Mouse (Mus musculus) hindbrain, embryonic 11.5 days (tissue): ENCODE measurements at regions not wholly inside any gene's neighbourhood (a gene's known extent, or its start where the extent isn't known, plus 50 kb on each side); places are given as distances from the start of the nearest gene placed in this dataset.

Experiments used
- ATAC-seq: fragments of 200-750 bp; cut with Nextera tagmentation; 2 replicates; pipeline ENCODE4 v1.8.0; 2017; ENCODE audit warnings: mild to moderate bottlenecking, moderate TSS enrichment, moderate library complexity; ENCODE audit not compliant: low FRiP score
- DNase-seq: peaks from one replicate; pipeline ENCODE4 v3.0.0-alpha.2; 2015; ENCODE audit warnings: low spot score
- H3K27ac ChIP-seq: fragments of 300-500 bp; sonication (generic); 2 replicates; pipeline ENCODE4 v1.5.1; 2014; ENCODE audit warnings: mild to moderate bottlenecking, low read depth, low read length
- H3K27me3 ChIP-seq: fragments of 300-500 bp; sonication (generic); 2 replicates; pipeline ENCODE4 v1.6.1; 2014; ENCODE audit warnings: mild to moderate bottlenecking, low read length, moderate library complexity, mixed read lengths; ENCODE audit not compliant: control insufficient read depth, insufficient read depth
- H3K36me3 ChIP-seq: fragments of 300-500 bp; sonication (generic); 2 replicates; pipeline ENCODE4 v1.6.1; 2014; ENCODE audit warnings: mild to moderate bottlenecking, low read length, moderate library complexity, mixed read lengths; ENCODE audit not compliant: control insufficient read depth, insufficient read depth
- H3K4me1 ChIP-seq: fragments of 300-500 bp; sonication (generic); replicated peaks from 2 replicates; pipeline ENCODE4 v1.6.1; 2014; ENCODE audit warnings: low read length, mixed read lengths; ENCODE audit not compliant: control insufficient read depth, insufficient read depth
- H3K4me2 ChIP-seq: fragments of 300-500 bp; sonication (generic); replicated peaks from 2 replicates; pipeline ENCODE4 v1.6.1; 2014; ENCODE audit warnings: mild to moderate bottlenecking, low read depth, low read length
- H3K4me3 ChIP-seq: fragments of 300-500 bp; sonication (generic); 2 replicates; pipeline ENCODE4 v1.5.1; 2014; ENCODE audit warnings: low read depth, low read length
- H3K9ac ChIP-seq: fragments of 300-500 bp; sonication (generic); 2 replicates; pipeline ENCODE4 v1.6.1; 2014; ENCODE audit warnings: low read depth, low read length
- H3K9me3 ChIP-seq: fragments of 300-500 bp; sonication (generic); 2 replicates; pipeline ENCODE4 v1.6.1; 2016; ENCODE audit warnings: low read length; ENCODE audit not compliant: control insufficient read depth
- WGBS: fragments of 180-500 bp; shearing (Covaris S2); extraction: QIAGEN DNeasy Blood & Tissue Kit; methylation state at CpG from one replicate; pipeline ENCODE4 v1.1.7; 2014; 5-methylcytosine and 5-hydroxymethylcytosine counted together

DNA sequence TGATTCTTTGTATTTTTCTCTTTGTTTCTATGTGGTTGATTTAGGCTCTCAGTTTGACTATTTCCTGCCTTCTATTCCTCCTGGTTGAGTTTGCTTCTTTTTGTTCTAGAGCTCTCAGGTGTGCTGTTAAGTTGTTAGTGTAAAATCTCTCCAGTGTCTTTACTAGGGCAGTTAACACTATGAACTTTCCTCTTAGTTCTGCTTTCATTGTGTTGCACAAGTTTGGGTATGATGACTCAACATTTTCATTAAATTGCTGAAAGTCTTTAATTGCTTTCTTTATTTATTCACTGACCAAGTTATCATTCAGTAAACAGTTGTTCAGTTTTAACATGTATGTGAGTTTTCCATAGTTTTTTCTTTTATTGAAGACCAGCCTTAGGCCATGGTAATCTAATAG lies 772.9 kb upstream of the Marcks start:
- no peaks in the 10 kb centered on the region for H3K4me1 ChIP-seq
- H3K9ac ChIP-seq, result no peak overlapping the region
- no peaks in the 10 kb centered on the region for H3K36me3 ChIP-seq
- H3K4me2 ChIP-seq, result no peak overlapping the region
- ATAC-seq (no peak), DNase-seq (no peak)
- H3K27ac ChIP-seq, result no peak overlapping the region
- no peak overlapping the region for H3K4me3 ChIP-seq
- H3K9me3 ChIP-seq, result no peaks in the 10 kb centered on the region
- no peaks in the 10 kb centered on the region for H3K27me3 ChIP-seq

GRCm38 (mm10) chr10:37908276-37908675 lies 769.6 kb upstream of the Marcks start:
- Histone ChIP-seq H3K4me3 (no peak overlapping the region), H3K27ac (no peak overlapping the region), H3K27me3 (no peaks in the 10 kb centered on the region), H3K36me3 (no peaks in the 10 kb centered on the region), H3K4me2 (no peak overlapping the region), H3K9ac (no peak overlapping the region), H3K4me1 (no peaks in the 10 kb centered on the region), H3K9me3 (no peaks in the 10 kb centered on the region)
- WGBS, result 67% methylated on average over 2 of the region's 2 CpGs
- ATAC-seq, result no peak
- DNase-seq, result no peak

GRCm38 (mm10) chr10:37907731-37908130 lies 769.0 kb upstream of the Marcks start:
- DNase-seq (no peak), ATAC-seq (no peak)
- H3K4me1 ChIP-seq, result no peaks in the 10 kb centered on the region
- no peak overlapping the region for H3K9ac ChIP-seq
- H3K4me3 ChIP-seq, result no peak overlapping the region
- WGBS, result 33% methylated on average over 1 of the region's 1 CpGs
- no peak overlapping the region for H3K4me2 ChIP-seq
- H3K36me3 ChIP-seq, result no peaks in the 10 kb centered on the region
- H3K27ac ChIP-seq, result no peak overlapping the region
- H3K27me3 ChIP-seq, result no peaks in the 10 kb centered on the region
- no peaks in the 10 kb centered on the region for H3K9me3 ChIP-seq

- Histone ChIP-seq H3K9ac (no peak overlapping the region), H3K36me3 (no peaks in the 10 kb centered on the region), H3K4me3 (no peak overlapping the region), H3K27me3 (no peaks in the 10 kb centered on the region), H3K9me3 (no peaks in the 10 kb centered on the region), H3K4me2 (no peak overlapping the region), H3K4me1 (no peaks in the 10 kb centered on the region), H3K27ac (no peak overlapping the region)
- DNase-seq (no peak), ATAC-seq (no peak)
- 82% methylated on average over 1 of the region's 1 CpGs for WGBS
Measured at GRCm38 (mm10) chr10:37887961-37888360, 749.2 kb upstream of the Marcks start.

DNA sequence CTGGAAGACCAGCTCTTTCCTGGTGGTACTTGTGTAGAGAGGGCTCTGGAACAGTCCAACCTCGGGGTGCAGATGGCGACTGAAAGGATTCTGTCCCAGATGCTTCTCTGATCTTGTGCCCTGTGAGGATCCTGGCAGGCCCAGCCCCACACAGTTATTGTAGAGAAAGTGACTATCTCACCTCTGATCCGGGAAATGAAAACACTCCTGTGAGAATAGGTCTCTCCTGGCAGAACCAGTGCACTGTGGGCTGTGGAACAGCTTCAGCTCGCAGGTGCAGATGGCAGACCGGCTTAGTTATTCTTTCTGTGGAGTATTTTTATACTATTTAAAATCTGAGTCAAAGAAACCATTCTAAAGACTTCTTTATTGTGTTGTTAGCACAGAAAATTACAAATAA lies 742.1 kb upstream of the Marcks start:
- no peak for DNase-seq

GRCm38 (mm10) chr10:37873925-37874324 lies 735.2 kb upstream of the Marcks start:
- H3K4me1 ChIP-seq, result no peaks in the 10 kb centered on the region
- no peak overlapping the region for H3K4me2 ChIP-seq
- WGBS, result 84% methylated on average over 2 of the region's 2 CpGs
- no peak overlapping the region for H3K9ac ChIP-seq
- DNase-seq (no peak), ATAC-seq (no peak)
- no peaks in the 10 kb centered on the region for H3K9me3 ChIP-seq
- H3K27ac ChIP-seq, result no peak overlapping the region
- no peaks in the 10 kb centered on the region for H3K36me3 ChIP-seq
- no peaks in the 10 kb centered on the region for H3K27me3 ChIP-seq
- H3K4me3 ChIP-seq, result no peak overlapping the region

More for the DNA sequence above, 742.1 kb upstream of the Marcks start:
- Histone ChIP-seq H3K4me1 (no peaks in the 10 kb centered on the region), H3K27ac (no peak overlapping the region), H3K27me3 (no peaks in the 10 kb centered on the region), H3K4me3 (no peak overlapping the region), H3K36me3 (no peaks in the 10 kb centered on the region), H3K9ac (no peak overlapping the region), H3K9me3 (no peaks in the 10 kb centered on the region), H3K4me2 (no peak overlapping the region)
- ATAC-seq, result no peak
- 88% methylated on average over 5 of the region's 5 CpGs for WGBS

GRCm38 (mm10) chr10:37861001-37861400 lies 722.3 kb upstream of the Marcks start:
- Histone ChIP-seq H3K9ac (no peak overlapping the region), H3K27me3 (no peaks in the 10 kb centered on the region), H3K36me3 (no peaks in the 10 kb centered on the region), H3K4me1 (no peaks in the 10 kb centered on the region), H3K27ac (no peak overlapping the region), H3K4me3 (no peak overlapping the region), H3K9me3 (no peaks in the 10 kb centered on the region), H3K4me2 (no peak overlapping the region)
- no peak for ATAC-seq
- WGBS, result 53% methylated on average over 4 of the region's 4 CpGs
- no peak for DNase-seq

DNA sequence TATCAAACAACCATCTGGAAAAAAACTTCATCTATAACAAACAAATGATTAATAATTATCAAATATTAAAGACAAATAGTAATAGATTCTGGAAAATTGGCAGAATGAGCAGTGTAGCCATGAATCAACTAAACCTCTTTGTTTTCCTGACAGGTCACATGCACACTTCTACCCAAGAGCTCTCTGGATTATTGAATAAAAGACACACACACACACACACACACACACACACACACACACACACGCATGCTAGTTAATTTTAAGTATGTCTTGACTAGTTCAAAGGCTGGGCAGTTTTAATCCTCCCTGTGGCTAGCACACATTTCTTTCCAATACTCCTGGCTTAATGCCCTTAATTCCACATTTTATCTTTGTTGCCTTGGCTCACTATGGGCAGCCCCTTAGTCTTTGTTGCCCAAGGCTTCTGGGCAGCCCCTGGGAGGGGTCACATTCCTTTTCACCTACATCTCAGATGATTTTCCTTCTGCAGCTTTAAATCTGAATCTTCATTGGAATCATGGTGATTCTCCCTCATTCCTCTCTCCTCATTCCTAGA lies 710.6 kb upstream of the Marcks start:
- ATAC-seq, result no peak
- no peaks in the 10 kb centered on the region for H3K9me3 ChIP-seq
- no peaks in the 10 kb centered on the region for H3K27me3 ChIP-seq
- H3K27ac ChIP-seq, result no peak overlapping the region
- no peak overlapping the region for H3K4me3 ChIP-seq
- H3K9ac ChIP-seq, result no peak overlapping the region
- H3K4me1 ChIP-seq, result no peaks in the 10 kb centered on the region
- no peaks in the 10 kb centered on the region for H3K36me3 ChIP-seq
- no peak overlapping the region for H3K4me2 ChIP-seq
- no peak for DNase-seq
- WGBS, result 79% methylated on average over 1 of the region's 1 CpGs

DNA sequence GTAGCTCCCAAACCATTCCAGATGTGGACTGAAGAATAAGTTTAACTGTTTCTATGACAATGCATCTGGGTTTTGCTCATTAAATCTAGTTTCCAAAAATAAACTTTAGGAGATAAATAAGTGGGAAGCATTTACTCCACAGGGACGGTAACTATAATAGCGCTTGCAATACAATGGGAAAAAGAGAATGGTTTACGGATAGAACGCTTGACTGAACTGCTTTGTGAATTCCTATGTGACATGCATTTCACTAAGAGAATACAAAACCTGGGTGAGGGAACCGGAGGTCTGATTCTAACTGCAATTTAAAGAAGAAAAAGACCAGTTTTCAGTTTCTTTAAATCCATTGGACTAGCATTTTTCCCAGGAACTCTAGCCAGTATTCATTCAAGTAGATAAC lies 704.1 kb upstream of the Marcks start:
- no peak overlapping the region for H3K27ac ChIP-seq
- H3K9ac ChIP-seq, result no peak overlapping the region
- peak; percentile 8 for DNase-seq
- no peak overlapping the region for H3K4me3 ChIP-seq
- no peak overlapping the region for H3K4me2 ChIP-seq
- H3K4me1 ChIP-seq, result no peaks in the 10 kb centered on the region
- H3K27me3 ChIP-seq, result no peaks in the 10 kb centered on the region
- WGBS, result 31% methylated on average over 5 of the region's 5 CpGs
- no peaks in the 10 kb centered on the region for H3K9me3 ChIP-seq
- H3K36me3 ChIP-seq, result no peaks in the 10 kb centered on the region
- no peak for ATAC-seq
